Comparison of ENCODE assay signal across 24 mouse cellular contexts in the genomic region with DNA sequence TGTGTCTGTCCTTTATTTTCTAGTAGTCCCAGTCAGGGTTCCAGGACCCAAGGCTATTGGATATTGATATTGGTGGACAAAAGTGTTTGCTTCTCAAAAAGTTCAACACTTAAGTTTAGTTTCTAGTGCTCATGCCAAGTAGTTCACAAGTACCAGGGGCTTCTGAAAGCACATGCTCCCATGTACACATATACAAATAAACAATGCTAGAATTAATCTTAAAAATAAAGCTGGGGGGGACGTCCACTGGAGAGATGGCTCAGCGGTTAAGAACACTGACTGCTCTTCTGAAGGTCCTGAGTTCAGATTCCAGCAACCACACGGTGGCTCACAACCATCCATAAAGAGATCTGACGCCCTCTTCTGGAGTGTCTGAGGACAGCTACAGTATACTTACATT. TPM values are rescaled to one million over a fixed set of nuclear protein-coding genes. Genes with fewer than 3 reads are reported as not detected.
A peak's percentile ranks its signal among the peaks of the same experiment; 100 is the strongest.
DNase-seq lines count a peak whose midpoint lies in the region; ATAC-seq and TF ChIP-seq lines count a peak whose summit lies in the region.
"Had no signal": no experiment of that assay in that cellular context is flagged by ENCODE, and none has a peak within 500 bp of the region (broad histone marks: within the 10 kb centered on the region; RNA-seq: fewer than 3 reads in every experiment).

No protein-coding gene starts in this region.

- peaks cover 8% of the 10 kb centered on the region; the same call in 1 of the 2 replicates for H3K36me3 ChIP-seq in intestine, postnatal 0 days (ENCODE audit: control insufficient read depth, insufficient read depth)
- 0 out of 2 replicates have a peak, but pooled peaks cover 2% of the 10 kb centered on the region for H3K36me3 ChIP-seq in intestine, embryonic 16.5 days (ENCODE audit: control insufficient read depth, insufficient read depth, low read length)
- H3K36me3 ChIP-seq in lung, postnatal 0 days (ENCODE audit: insufficient read depth, low read length) = no peaks in the 10 kb centered on the region
- H3K36me3 ChIP-seq: hindbrain, embryonic 15.5 days had no signal

- H3K4me1 ChIP-seq in intestine, postnatal 0 days (replicated peaks; ENCODE audit: control insufficient read depth, insufficient read depth, low read length) = no peaks in the 10 kb centered on the region
- H3K4me1 ChIP-seq in intestine, embryonic 16.5 days (ENCODE audit: control insufficient read depth, insufficient read depth, low read length) = no peaks in the 10 kb centered on the region; the same call in 1 of the 2 replicates
- no peaks in the 10 kb centered on the region for H3K4me1 ChIP-seq in lung, postnatal 0 days (ENCODE audit: insufficient read depth, low read depth, low read length)
- H3K4me1 ChIP-seq in lung, adult 2 months (ENCODE audit: control insufficient read depth, insufficient read depth, low read length) = no peaks in the 10 kb centered on the region; the same call in 1 of the 2 replicates
- H3K4me1 ChIP-seq: embryonic facial prominence, embryonic 12.5 days; embryonic facial prominence, embryonic 15.5 days; hindbrain, embryonic 15.5 days had no signal

- H3K9ac ChIP-seq in intestine, postnatal 0 days (ENCODE audit: low read depth, low read length) = no peak overlapping the region
- no peak overlapping the region for H3K9ac ChIP-seq in intestine, embryonic 16.5 days (ENCODE audit: low read depth, low read length)
- H3K9ac ChIP-seq in lung, postnatal 0 days (replicated peaks; ENCODE audit: low read depth) = no peak overlapping the region
- H3K9ac ChIP-seq: embryonic facial prominence, embryonic 12.5 days; embryonic facial prominence, embryonic 15.5 days; forebrain, postnatal 0 days; heart, embryonic 12.5 days; heart, embryonic 15.5 days; hindbrain, embryonic 15.5 days had no signal

- in situ Hi-C loops in Patski (cut with MboI; ENCODE audit: low pct_unique_long_range_greater_than_20kb) = no loop called here

- POLR2A ChIA-PET in Patski (lab: Charles Lee) = interaction anchor here (0.6 to 1.2 kb wide), 5 partner anchors 13 to 83 kb away, joined by 4 to 7 read pairs (median 5); partner anchors contain the start of gene Kdm2a

- 79% methylated on average over 4 of the region's 4 CpGs for WGBS in intestine, postnatal 0 days
- 81% methylated on average over 4 of the region's 4 CpGs for WGBS in intestine, embryonic 16.5 days
- 65% methylated on average over 4 of the region's 4 CpGs for WGBS in lung, postnatal 0 days
- 71% methylated on average over 4 of the region's 4 CpGs for WGBS in lung, adult 2 months

- ATAC-seq in intestine, postnatal 0 days = no peak
- ATAC-seq in intestine, embryonic 16.5 days = no peak
- ATAC-seq in lung, postnatal 0 days = no peak
- no peak for ATAC-seq in Patski
- ATAC-seq: CD4-positive, CD25-positive, alpha-beta regulatory T cell, adult 4 months; forebrain, embryonic 14.5 days; forebrain, postnatal 0 days had no signal

- no peak for TF ChIP-seq EP300 in lung, postnatal 0 days (IDR thresholded peaks at IDR 0.05)

- TF ChIP-seq CTCF in intestine, postnatal 0 days (IDR thresholded peaks at IDR 0.05; ENCODE audit: low read depth) = peak; percentile 21; the same call in 1 of the 2 replicates
- TF ChIP-seq CTCF in lung, postnatal 0 days (IDR thresholded peaks at IDR 0.05) = peak; percentile 18; the same call in 1 of the 2 replicates
- TF ChIP-seq CTCF in lung, adult 2 months (IDR thresholded peaks at IDR 0.05; ENCODE audit: insufficient read depth, low read length) = no peak
- peak; percentile 20 for TF ChIP-seq CTCF in Patski (IDR thresholded peaks at IDR 0.05)

- H3K9me3 ChIP-seq in intestine, postnatal 0 days (ENCODE audit: control insufficient read depth) = no peaks in the 10 kb centered on the region
- no peaks in the 10 kb centered on the region for H3K9me3 ChIP-seq in intestine, embryonic 16.5 days (ENCODE audit: control insufficient read depth, low read length)
- no peaks in the 10 kb centered on the region for H3K9me3 ChIP-seq in lung, postnatal 0 days (ENCODE audit: low read length)
- H3K9me3 ChIP-seq: embryonic facial prominence, embryonic 12.5 days; embryonic facial prominence, embryonic 15.5 days; heart, embryonic 12.5 days; heart, embryonic 15.5 days; hindbrain, embryonic 15.5 days had no signal

- CTCF ChIA-PET in Patski (lab: Charles Lee) = interaction anchor here (0.8 to 2.0 kb wide), 3 partner anchors 43 to 53 kb away, joined by 3 to 6 read pairs (median 4); no protein-coding TSS in a partner anchor

- no peak overlapping the region for H3K4me2 ChIP-seq in intestine, postnatal 0 days (replicated peaks; ENCODE audit: low read depth)
- H3K4me2 ChIP-seq in intestine, embryonic 16.5 days (ENCODE audit: low read depth, low read length) = no peak overlapping the region
- H3K4me2 ChIP-seq in lung, postnatal 0 days (replicated peaks; ENCODE audit: low read depth, low read length) = no peak overlapping the region
- H3K4me2 ChIP-seq: embryonic facial prominence, embryonic 12.5 days; embryonic facial prominence, embryonic 15.5 days; heart, embryonic 12.5 days; heart, embryonic 15.5 days; hindbrain, embryonic 15.5 days had no signal

- DNase-seq in lung, postnatal 0 days (ENCODE audit: low spot score) = no peak
- no peak for DNase-seq in lung, adult 2 months
- DNase-seq in Patski (ENCODE audit: low read depth, low spot score) (no peak), R1 (ENCODE audit: low read depth, low spot score) (peak; percentile 11)
- DNase-seq in retina, postnatal 1 day = no peak
- DNase-seq: cerebellum, adult 11 months; cerebellum, adult 2 months; cerebellum, adult 9-11 months; cerebellum, postnatal 25 days; forebrain, postnatal 0 days; gastrocnemius, adult 2 months; gastrocnemius, postnatal 14 days; heart, adult 18-20 months; heart, postnatal 10 days; heart, postnatal 4 days had no signal

- no peaks in the 10 kb centered on the region for H3K27me3 ChIP-seq in intestine, postnatal 0 days (replicated peaks; ENCODE audit: control insufficient read depth, insufficient read depth, low read length)
- no peaks in the 10 kb centered on the region for H3K27me3 ChIP-seq in intestine, embryonic 16.5 days (replicated peaks; ENCODE audit: control insufficient read depth, insufficient read depth, low read length)
- no peaks in the 10 kb centered on the region for H3K27me3 ChIP-seq in lung, postnatal 0 days (replicated peaks; ENCODE audit: insufficient read depth, low read length)
- H3K27me3 ChIP-seq in Patski = no peaks in the 10 kb centered on the region
- H3K27me3 ChIP-seq: embryonic facial prominence, embryonic 12.5 days; embryonic facial prominence, embryonic 15.5 days; heart, embryonic 12.5 days; heart, embryonic 15.5 days; hindbrain, embryonic 15.5 days had no signal

- TF ChIP-seq POLR2A in lung, adult 2 months (IDR thresholded peaks at IDR 0.05; ENCODE audit: borderline replicate concordance, extremely low read depth, low read depth, low read length) = no peak

- no peak overlapping the region for H3K4me3 ChIP-seq in intestine, postnatal 0 days (ENCODE audit: low read depth, low read length)
- H3K4me3 ChIP-seq in intestine, embryonic 16.5 days (ENCODE audit: low read length) = no peak overlapping the region
- no peak overlapping the region for H3K4me3 ChIP-seq in lung, postnatal 0 days (ENCODE audit: low read depth, low read length)
- H3K4me3 ChIP-seq in lung, adult 2 months (replicated peaks; ENCODE audit: extremely low read depth, low read depth, low read length) = no peak overlapping the region
- H3K4me3 ChIP-seq: embryonic facial prominence, embryonic 12.5 days; embryonic facial prominence, embryonic 15.5 days; gastrocnemius, adult 2 months; heart, embryonic 12.5 days; heart, embryonic 15.5 days; hindbrain, embryonic 15.5 days had no signal

- no peak overlapping the region for H3K27ac ChIP-seq in intestine, postnatal 0 days (ENCODE audit: low read depth, low read length)
- H3K27ac ChIP-seq in intestine, embryonic 16.5 days (ENCODE audit: low read length) = no peak overlapping the region
- no peak overlapping the region for H3K27ac ChIP-seq in lung, postnatal 0 days (ENCODE audit: low read length)
- H3K27ac ChIP-seq: embryonic facial prominence, embryonic 12.5 days; embryonic facial prominence, embryonic 15.5 days; gastrocnemius, adult 2 months; heart, embryonic 15.5 days; hindbrain, embryonic 15.5 days had no signal

RNA-seq across cellular contexts. Expression of gene Kdm2a, which starts 13.1 kb away (rescaled TPM):
- 21.0 and 21.2 TPM in 2 replicates for polyA plus RNA-seq in intestine, postnatal 0 days (2015; fragmentation: Nextera tagmentation; extraction: Ambion mirVana)
- polyA plus RNA-seq in intestine, embryonic 16.5 days (2015; fragmentation: Nextera tagmentation; extraction: Ambion mirVana) = 31.4 and 34.8 TPM in 2 replicates
- polyA plus RNA-seq in lung, postnatal 0 days (2015; fragmentation: Nextera tagmentation; extraction: Ambion mirVana) = 16.5 and 18.5 TPM in 2 replicates
- 71.0 and 80.8 TPM in 2 replicates for polyA plus RNA-seq in lung, adult 2 months (2012; rRNA removed)
- 79.6 TPM for polyA plus RNA-seq in Patski (2021)

RNA-seq across cellular contexts. Expression of gene Rhod, which starts 54.2 kb away (rescaled TPM):
- 54.8 and 60.3 TPM in 2 replicates for polyA plus RNA-seq in intestine, postnatal 0 days (2015; fragmentation: Nextera tagmentation; extraction: Ambion mirVana)
- 24.1 and 28.2 TPM in 2 replicates for polyA plus RNA-seq in intestine, embryonic 16.5 days (2015; fragmentation: Nextera tagmentation; extraction: Ambion mirVana)
- polyA plus RNA-seq in lung, postnatal 0 days (2015; fragmentation: Nextera tagmentation; extraction: Ambion mirVana) = 25.0 and 25.1 TPM in 2 replicates
- 11.4 and 17.5 TPM in 2 replicates for polyA plus RNA-seq in lung, adult 2 months (2012; rRNA removed)
- polyA plus RNA-seq in Patski (2021) = 108 TPM
